Mouse (Mus musculus) bone marrow macrophage, adult 2 months (primary cell): Measurements from ENCODE around the gene Bcar1. TPM values are rescaled to one million over a fixed set of nuclear protein-coding genes. Genes with fewer than 3 reads are reported as not detected.

ENCODE experiments used
- H3K27ac ChIP-seq: 2 replicates; pipeline ENCODE4 v1.5.1; 2012; ENCODE audit warnings: low read depth, low read length; ENCODE audit not compliant: insufficient read depth
- H3K4me1 ChIP-seq: 2 replicates; pipeline ENCODE4 v1.6.1; 2012; ENCODE audit warnings: low read length; ENCODE audit not compliant: control insufficient read depth, insufficient read depth
- H3K4me3 ChIP-seq: 2 replicates; pipeline ENCODE4 v1.5.1; 2012; ENCODE audit warnings: mild to moderate bottlenecking, low read length, moderate library complexity; ENCODE audit not compliant: insufficient read depth
- CTCF ChIP-seq: IDR thresholded peaks from 2 replicates; pipeline ENCODE4 v1.5.1; 2012; ENCODE audit warnings: low read depth, mild to moderate bottlenecking, low read length, moderate library complexity
- POLR2A ChIP-seq: IDR thresholded peaks from 2 replicates; pipeline ENCODE4 v1.6.1; 2012; ENCODE audit warnings: mild to moderate bottlenecking, low read depth, low read length, borderline replicate concordance
- polyA plus RNA-seq: library from polyadenylated mRNA; stranded (reverse); fragments of >200 nt; gene quantifications from 2 replicates; pipeline ENCODE4 v1.2.4, GENCODE M21; 2012; ENCODE audit not compliant: missing spikeins, insufficient read depth, insufficient read length

Bcar1 gene
- polyA plus RNA-seq, 1 experiment, result 0.40 TPM

GRCm38 (mm10) chr8:111740994-111741393, 2.6 kb downstream of the Bcar1 start:
- Histone ChIP-seq H3K4me3 (no peak overlapping the region), H3K27ac (no peak overlapping the region), H3K4me1 (peaks cover 5% of the 10 kb centered on the region; the same call in 1 of the 2 replicates)
- TF ChIP-seq POLR2A (no peak), CTCF (no peak)

- no peak for TF ChIP-seq CTCF
- TF ChIP-seq POLR2A, result no peak
- Histone ChIP-seq H3K4me3 (no peak overlapping the region), H3K27ac (no peak overlapping the region), H3K4me1 (peaks cover under 1% of the 10 kb centered on the region; the same call in 1 of the 2 replicates)
Measured at GRCm38 (mm10) chr8:111740301-111740711, 3.3 kb downstream of the Bcar1 start.

- H3K27ac ChIP-seq, result no peak overlapping the region
- H3K4me3 ChIP-seq, result no peak overlapping the region
- H3K4me1 ChIP-seq, result no peaks in the 10 kb centered on the region
- TF ChIP-seq CTCF, result no peak
- no peak for TF ChIP-seq POLR2A
Measured at GRCm38 (mm10) chr8:111739604-111740003, 4.0 kb downstream of the Bcar1 start.

- Histone ChIP-seq H3K27ac (no peak overlapping the region), H3K4me3 (no peak overlapping the region), H3K4me1 (no peaks in the 10 kb centered on the region)
- TF ChIP-seq POLR2A, result no peak
- TF ChIP-seq CTCF, result no peak
Measured at GRCm38 (mm10) chr8:111738867-111739266, 4.7 kb downstream of the Bcar1 start.

- no peak for TF ChIP-seq POLR2A
- H3K4me3 ChIP-seq, result no peak overlapping the region
- no peak overlapping the region for H3K27ac ChIP-seq
- 0 out of 2 replicates have a peak, but pooled peaks cover 2% of the 10 kb centered on the region for H3K4me1 ChIP-seq
Measured at GRCm38 (mm10) chr8:111736321-111736720, 7.3 kb downstream of the Bcar1 start.

GRCm38 (mm10) chr8:111735791-111736190, 7.8 kb downstream of the Bcar1 start:
- H3K4me3 ChIP-seq, result no peak overlapping the region
- no peak overlapping the region for H3K27ac ChIP-seq
- 0 out of 2 replicates have a peak, but pooled peaks cover 2% of the 10 kb centered on the region for H3K4me1 ChIP-seq
- TF ChIP-seq POLR2A, result no peak
- no peak for TF ChIP-seq CTCF

GRCm38 (mm10) chr8:111735335-111735761, 8.3 kb downstream of the Bcar1 start:
- H3K27ac ChIP-seq, result no peak overlapping the region
- no peak overlapping the region for H3K4me3 ChIP-seq
- no peak for TF ChIP-seq CTCF
- no peak for TF ChIP-seq POLR2A
- H3K4me1 ChIP-seq, result 0 out of 2 replicates have a peak, but pooled peaks cover 2% of the 10 kb centered on the region

- no peak overlapping the region for H3K4me3 ChIP-seq
- 0 out of 2 replicates have a peak, but pooled peaks cover 2% of the 10 kb centered on the region for H3K4me1 ChIP-seq
- H3K27ac ChIP-seq, result no peak overlapping the region
- no peak for TF ChIP-seq CTCF
- TF ChIP-seq POLR2A, result no peak
Measured at GRCm38 (mm10) chr8:111734244-111734960, 9.2 kb downstream of the Bcar1 start.

- Histone ChIP-seq H3K4me1 (0 out of 2 replicates have a peak, but pooled peaks cover 2% of the 10 kb centered on the region), H3K4me3 (no peak overlapping the region), H3K27ac (no peak overlapping the region)
- TF ChIP-seq CTCF (no peak), POLR2A (no peak)
Measured at GRCm38 (mm10) chr8:111733581-111734243, 9.9 kb downstream of the Bcar1 start.
